Mouse (Mus musculus): ENCODE data around the gene Uchl1. TPM values are rescaled to one million over a fixed set of nuclear protein-coding genes. Genes with fewer than 3 reads are reported as not detected.

The Uchl1 gene
- polyA plus RNA-seq, 1 experiment from 2014 or later, result 91.4 TPM

- Histone ChIP-seq H3K4me2 (no peak overlapping the region), H3K4me1 (replicated peaks) (peaks cover 9% of the 10 kb centered on the region), H3K9me3 (replicated peaks) (no peaks in the 10 kb centered on the region), H3K27me3 (peaks cover 76% of the 10 kb centered on the region), H3K4me3 (no peak overlapping the region), H3K9ac (no peak overlapping the region), H3K27ac (no peak overlapping the region), H3K36me3 (no peaks in the 10 kb centered on the region)
- no peak for ATAC-seq (replicated peaks; ENCODE audit: insufficient number of reproducible peaks, insufficient read depth, low FRiP score, low read depth)
- WGBS, result 12% methylated on average over 4 of the region's 4 CpGs
These were observed 34.6 kb downstream of the Uchl1 start for GRCm38 (mm10) chr5:66710445-66711019.

GRCm38 (mm10) chr5:66712801-66713200, 36.9 kb downstream of the Uchl1 start:
- no peak for ATAC-seq (replicated peaks; ENCODE audit: insufficient number of reproducible peaks, insufficient read depth, low FRiP score, low read depth)
- Histone ChIP-seq H3K27ac (no peak overlapping the region), H3K27me3 (peaks cover 77% of the 10 kb centered on the region), H3K9me3 (replicated peaks) (no peaks in the 10 kb centered on the region), H3K4me1 (replicated peaks) (peaks cover 15% of the 10 kb centered on the region), H3K4me2 (no peak overlapping the region), H3K4me3 (no peak overlapping the region), H3K9ac (no peak overlapping the region), H3K36me3 (no peaks in the 10 kb centered on the region)
- WGBS, result 47% methylated on average over 6 of the region's 6 CpGs

DNA sequence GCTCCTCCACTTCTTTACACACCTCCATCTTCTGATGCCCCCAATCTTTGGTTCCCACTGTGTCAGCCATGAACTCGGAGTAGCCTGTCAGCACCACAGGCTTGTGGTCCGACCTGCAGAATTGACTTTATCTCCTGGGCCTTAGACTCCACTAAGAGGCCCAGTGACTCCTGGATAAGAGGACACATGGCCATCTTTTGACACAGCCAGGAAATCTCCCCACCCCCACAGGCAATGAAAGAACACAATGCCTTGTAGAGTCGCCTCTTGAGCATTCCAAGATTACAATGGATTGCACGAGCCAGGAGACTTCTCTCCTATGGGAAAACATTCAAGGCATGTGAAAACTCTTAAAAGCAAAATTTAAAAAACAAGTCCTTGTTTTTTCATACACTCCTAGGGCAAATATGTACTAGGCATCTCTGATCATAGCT, 39.6 kb downstream of the Uchl1 start:
- Histone ChIP-seq H3K27ac (no peak overlapping the region), H3K36me3 (no peaks in the 10 kb centered on the region), H3K9ac (no peak overlapping the region), H3K9me3 (replicated peaks) (no peaks in the 10 kb centered on the region), H3K4me3 (no peak overlapping the region), H3K4me1 (replicated peaks) (peaks cover 15% of the 10 kb centered on the region), H3K27me3 (peaks cover 76% of the 10 kb centered on the region), H3K4me2 (no peak overlapping the region)
- peak; percentile 55; the same call in 1 of the 2 replicates for ATAC-seq (replicated peaks; ENCODE audit: insufficient number of reproducible peaks, insufficient read depth, low FRiP score, low read depth)
- WGBS, result 22% methylated on average over 4 of the region's 4 CpGs

- Histone ChIP-seq H3K9ac (no peak overlapping the region), H3K9me3 (replicated peaks) (no peaks in the 10 kb centered on the region), H3K4me2 (no peak overlapping the region), H3K4me1 (replicated peaks) (peaks cover 15% of the 10 kb centered on the region), H3K4me3 (no peak overlapping the region), H3K36me3 (no peaks in the 10 kb centered on the region), H3K27ac (no peak overlapping the region), H3K27me3 (peaks cover 78% of the 10 kb centered on the region)
- ATAC-seq (replicated peaks; ENCODE audit: insufficient number of reproducible peaks, insufficient read depth, low FRiP score, low read depth), result no peak
- WGBS, result 57% methylated on average over 4 of the region's 4 CpGs
These were observed 42.0 kb downstream of the Uchl1 start for GRCm38 (mm10) chr5:66717931-66718330.

GRCm38 (mm10) chr5:66718413-66718812, 42.5 kb downstream of the Uchl1 start:
- ATAC-seq (replicated peaks; ENCODE audit: insufficient number of reproducible peaks, insufficient read depth, low FRiP score, low read depth), result no peak
- 48% methylated on average over 3 of the region's 3 CpGs for WGBS
- peaks cover 77% of the 10 kb centered on the region for H3K27me3 ChIP-seq

GRCm38 (mm10) chr5:66718880-66719279, 43.0 kb downstream of the Uchl1 start:
- Histone ChIP-seq H3K4me1 (replicated peaks) (peaks cover 15% of the 10 kb centered on the region), H3K36me3 (no peaks in the 10 kb centered on the region), H3K9me3 (replicated peaks) (no peaks in the 10 kb centered on the region), H3K27ac (no peak overlapping the region), H3K4me2 (no peak overlapping the region), H3K4me3 (no peak overlapping the region), H3K9ac (no peak overlapping the region), H3K27me3 (peaks cover 77% of the 10 kb centered on the region)
- WGBS, result 70% methylated on average over 7 of the region's 7 CpGs
- no peak for ATAC-seq (replicated peaks; ENCODE audit: insufficient number of reproducible peaks, insufficient read depth, low FRiP score, low read depth)

More at GRCm38 (mm10) chr5:66718413-66718812, 42.5 kb downstream of the Uchl1 start:
- H3K4me2 ChIP-seq, result no peak overlapping the region
- H3K9me3 ChIP-seq (replicated peaks), result no peaks in the 10 kb centered on the region
- no peak overlapping the region for H3K4me3 ChIP-seq
- H3K27ac ChIP-seq, result no peak overlapping the region
- peaks cover 15% of the 10 kb centered on the region for H3K4me1 ChIP-seq (replicated peaks)
- H3K9ac ChIP-seq, result no peak overlapping the region
- H3K36me3 ChIP-seq, result no peaks in the 10 kb centered on the region

DNA sequence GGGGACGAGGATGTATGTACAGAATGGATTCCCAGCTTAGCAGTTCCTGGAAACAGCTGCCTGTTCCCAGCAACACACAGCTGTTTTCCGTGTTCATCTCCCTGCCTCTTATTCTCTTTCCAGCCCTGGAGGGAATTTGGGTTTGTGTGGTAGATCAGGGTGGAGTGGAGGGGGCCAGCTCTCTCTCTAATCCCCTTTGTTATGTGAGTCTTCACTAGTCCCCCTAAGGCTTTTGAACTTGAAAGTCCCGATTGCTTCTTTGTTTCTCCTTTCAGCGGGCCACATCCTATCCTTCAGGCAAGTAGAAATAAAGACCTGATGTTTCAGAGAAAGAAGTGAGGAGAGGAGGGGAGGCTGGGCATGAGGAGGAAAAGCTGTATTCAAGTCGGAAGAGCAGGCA, 45.0 kb downstream of the Uchl1 start:
- Histone ChIP-seq H3K36me3 (no peaks in the 10 kb centered on the region), H3K27me3 (peaks cover 88% of the 10 kb centered on the region), H3K27ac (no peak overlapping the region), H3K9ac (no peak overlapping the region), H3K4me2 (no peak overlapping the region), H3K9me3 (replicated peaks) (no peaks in the 10 kb centered on the region), H3K4me3 (no peak overlapping the region), H3K4me1 (replicated peaks) (peaks cover 3% of the 10 kb centered on the region)
- WGBS, result 31% methylated on average over 5 of the region's 5 CpGs
- ATAC-seq (replicated peaks; ENCODE audit: insufficient number of reproducible peaks, insufficient read depth, low FRiP score, low read depth), result no peak

- ATAC-seq (replicated peaks; ENCODE audit: insufficient number of reproducible peaks, insufficient read depth, low FRiP score, low read depth), result no peak
- Histone ChIP-seq H3K4me2 (no peak overlapping the region), H3K9ac (no peak overlapping the region), H3K9me3 (replicated peaks) (no peaks in the 10 kb centered on the region), H3K27me3 (peaks cover 86% of the 10 kb centered on the region), H3K27ac (peak overlapping the region; percentile 38), H3K4me1 (replicated peaks) (no peaks in the 10 kb centered on the region), H3K36me3 (no peaks in the 10 kb centered on the region), H3K4me3 (no peak overlapping the region)
- 68% methylated on average over 9 of the region's 9 CpGs for WGBS
These were observed 46.7 kb downstream of the Uchl1 start for GRCm38 (mm10) chr5:66722586-66722985.

DNA sequence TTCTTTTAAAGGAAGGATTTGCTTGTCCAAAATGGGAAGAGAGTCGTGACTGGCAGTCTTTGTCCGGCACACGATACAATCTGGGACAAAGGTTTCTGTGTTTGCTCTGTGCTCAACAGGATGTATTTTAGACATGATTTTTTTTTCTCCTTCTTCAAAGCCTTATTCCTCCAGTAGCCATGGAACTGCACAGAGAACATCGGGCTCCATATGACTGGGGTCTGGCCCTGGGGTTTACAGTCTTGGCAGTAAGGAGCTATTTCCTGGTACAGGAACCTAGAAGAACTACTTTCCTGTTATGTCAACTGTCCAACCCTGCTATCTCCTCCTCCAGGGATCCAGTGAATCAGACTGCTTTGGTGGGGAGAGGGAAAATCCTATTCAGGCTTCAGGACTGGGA, 47.1 kb downstream of the Uchl1 start:
- ATAC-seq (replicated peaks; ENCODE audit: insufficient number of reproducible peaks, insufficient read depth, low FRiP score, low read depth), result peak; percentile 58; the same call in 1 of the 2 replicates
- H3K27me3 ChIP-seq, result peaks cover 84% of the 10 kb centered on the region
- no peaks in the 10 kb centered on the region for H3K9me3 ChIP-seq (replicated peaks)
- WGBS, result 41% methylated on average over 4 of the region's 4 CpGs
- no peak overlapping the region for H3K9ac ChIP-seq
- H3K27ac ChIP-seq, result peak overlapping the region; percentile 38
- no peaks in the 10 kb centered on the region for H3K4me1 ChIP-seq (replicated peaks)
- H3K36me3 ChIP-seq, result no peaks in the 10 kb centered on the region
- no peak overlapping the region for H3K4me2 ChIP-seq
- no peak overlapping the region for H3K4me3 ChIP-seq

GRCm38 (mm10) chr5:66723626-66724025, 47.7 kb downstream of the Uchl1 start:
- Histone ChIP-seq H3K27me3 (peaks cover 84% of the 10 kb centered on the region), H3K4me2 (no peak overlapping the region), H3K27ac (peak overlapping the region; percentile 38), H3K9me3 (replicated peaks) (no peaks in the 10 kb centered on the region), H3K4me3 (no peak overlapping the region), H3K4me1 (replicated peaks) (no peaks in the 10 kb centered on the region), H3K36me3 (no peaks in the 10 kb centered on the region), H3K9ac (no peak overlapping the region)
- no peak for ATAC-seq (replicated peaks; ENCODE audit: insufficient number of reproducible peaks, insufficient read depth, low FRiP score, low read depth)
- WGBS, result 72% methylated on average over 3 of the region's 3 CpGs

GRCm38 (mm10) chr5:66729306-66729705, 53.4 kb downstream of the Uchl1 start:
- Histone ChIP-seq H3K36me3 (no peaks in the 10 kb centered on the region), H3K27ac (no peak overlapping the region), H3K9me3 (replicated peaks) (no peaks in the 10 kb centered on the region), H3K9ac (no peak overlapping the region), H3K27me3 (peaks cover 80% of the 10 kb centered on the region), H3K4me3 (no peak overlapping the region), H3K4me1 (replicated peaks) (no peaks in the 10 kb centered on the region), H3K4me2 (no peak overlapping the region)
- 82% methylated on average over 4 of the region's 4 CpGs for WGBS
- no peak for ATAC-seq (replicated peaks; ENCODE audit: insufficient number of reproducible peaks, insufficient read depth, low FRiP score, low read depth)

- H3K27me3 ChIP-seq, result peaks cover 71% of the 10 kb centered on the region
- H3K9ac ChIP-seq, result no peak overlapping the region
These were observed 54.9 kb downstream of the Uchl1 start for GRCm38 (mm10) chr5:66730621-66731301.

More at GRCm38 (mm10) chr5:66730621-66731301, 54.9 kb downstream of the Uchl1 start:
- no peaks in the 10 kb centered on the region for H3K4me1 ChIP-seq (replicated peaks)
- no peak; the same call in 1 of the 2 replicates for ATAC-seq (replicated peaks; ENCODE audit: insufficient number of reproducible peaks, insufficient read depth, low FRiP score, low read depth)
- no peak overlapping the region for H3K4me2 ChIP-seq
- no peak overlapping the region for H3K4me3 ChIP-seq
- H3K36me3 ChIP-seq, result no peaks in the 10 kb centered on the region
- H3K27ac ChIP-seq, result no peak overlapping the region
- 46% methylated on average over 11 of the region's 11 CpGs for WGBS
- no peaks in the 10 kb centered on the region for H3K9me3 ChIP-seq (replicated peaks)

Measured in heart, embryonic 15.5 days (tissue).